Mouse (Mus musculus) CH12.LX (cell line): Measurements from ENCODE around the gene Cep78. TPM values are rescaled to one million over a fixed set of nuclear protein-coding genes. Genes with fewer than 3 reads are reported as not detected.

Experiments used
- DNase-seq: peaks from one replicate; pipeline ENCODE4 v3.0.0-alpha.2; 2013; ENCODE audit errors: extremely low read depth
- H3K27ac ChIP-seq: 2 replicates; pipeline ENCODE4 v1.5.1; 2012; ENCODE audit warnings: low read depth, mild to moderate bottlenecking, control low read depth, moderate library complexity; ENCODE audit not compliant: insufficient read depth
- H3K27me3 ChIP-seq: replicated peaks from 2 replicates; pipeline ENCODE3; 2012; ENCODE audit warnings: inconsistent platforms
- H3K36me3 ChIP-seq, 2 experiments: replicated peaks in 1 of 2; 2 replicates each; pipeline versions ENCODE3 to v1.6.1; 2012; ENCODE audit warnings: inconsistent platforms in 1 of 2, low read length in 1 of 2, mild to moderate bottlenecking in 1 of 2, mixed read lengths in 1 of 2, moderate library complexity in 1 of 2; ENCODE audit not compliant: control insufficient read depth in 1 of 2, insufficient read depth in 1 of 2
- H3K4me1 ChIP-seq, 2 experiments: 2 replicates each; pipeline ENCODE4 v1.6.1; 2012; ENCODE audit warnings: inconsistent platforms in 1 of 2, moderate library complexity in 1 of 2; ENCODE audit not compliant: insufficient read depth in 2 of 2, control insufficient read depth in 1 of 2
- H3K4me2 ChIP-seq: 2 replicates; pipeline ENCODE4 v1.6.1; 2012; ENCODE audit warnings: low read depth, mild to moderate bottlenecking, control low read depth; ENCODE audit not compliant: poor library complexity, insufficient read depth, severe bottlenecking
- H3K4me3 ChIP-seq, 3 experiments: fragments of 150-350 bp in 1 of 3; sonication (generic) in 1 of 3; replicated peaks in 1 of 3; 2 replicates each; pipeline versions ENCODE3 to v1.5.1; 2011 to 2012; ENCODE audit warnings: low read depth in 2 of 3, low read length in 2 of 3, mild to moderate bottlenecking in 2 of 3, moderate library complexity in 2 of 3, control low read depth in 1 of 3, improper control_type of control experiment in 1 of 3, inconsistent platforms in 1 of 3, mixed read lengths in 1 of 3; ENCODE audit not compliant: poor library complexity in 1 of 3
- H3K79me2 ChIP-seq: replicated peaks from 2 replicates; pipeline ENCODE4 v1.6.1; 2012; ENCODE audit warnings: mild to moderate bottlenecking, moderate library complexity; ENCODE audit not compliant: control insufficient read depth, poor library complexity, insufficient read depth, severe bottlenecking; ENCODE audit errors: extremely low read depth
- H3K9ac ChIP-seq: 2 replicates; pipeline ENCODE4 v1.6.1; 2012; ENCODE audit warnings: low read depth, mild to moderate bottlenecking, control low read depth, moderate library complexity; ENCODE audit not compliant: insufficient read depth
- H3K9me3 ChIP-seq: replicated peaks from 2 replicates; pipeline ENCODE3; 2012; ENCODE audit warnings: low read length, inconsistent platforms, mixed read lengths
- CTCF ChIP-seq, 2 experiments: IDR thresholded peaks in 1 of 2; conservative IDR thresholded peaks in 1 of 2; 2 replicates each; pipeline ENCODE4 v1.5.1; 2011 to 2012; ENCODE audit warnings: low read depth in 2 of 2, low read length in 2 of 2, improper control_type of control experiment in 1 of 2, inconsistent platforms in 1 of 2, mild to moderate bottlenecking in 1 of 2, moderate library complexity in 1 of 2
- ELF1 ChIP-seq: IDR thresholded peaks from 2 replicates; pipeline ENCODE4 v1.6.1; 2014; ENCODE audit warnings: low read depth, mild to moderate bottlenecking, inconsistent platforms, low read length, improper control_type of control experiment
- GABPA ChIP-seq: IDR thresholded peaks from 2 replicates; pipeline ENCODE4 v1.6.1; 2012; ENCODE audit warnings: low read depth, low read length, improper control_type of control experiment, inconsistent platforms; ENCODE audit not compliant: insufficient replicate concordance
- MEF2A ChIP-seq: IDR thresholded peaks from 2 replicates; pipeline ENCODE4 v1.6.1; 2014; ENCODE audit warnings: low read depth, mild to moderate bottlenecking, inconsistent platforms, low read length, improper control_type of control experiment, borderline replicate concordance
- NRF1 ChIP-seq: IDR thresholded peaks from 2 replicates; pipeline ENCODE4 v1.6.1; 2014; ENCODE audit warnings: low read depth, mild to moderate bottlenecking, inconsistent platforms, low read length, improper control_type of control experiment, moderate library complexity
- POLR2AphosphoS2 ChIP-seq: IDR thresholded peaks from 2 replicates; pipeline ENCODE4 v1.6.1; 2011; ENCODE audit warnings: low read depth, low read length, improper control_type of control experiment
- RAD21 ChIP-seq: IDR thresholded peaks from 2 replicates; pipeline ENCODE4 v1.6.1; 2011; ENCODE audit warnings: low read depth, mild to moderate bottlenecking, low read length, improper control_type of control experiment, moderate library complexity
- SIN3A ChIP-seq: IDR thresholded peaks from 2 replicates; pipeline ENCODE4 v1.6.1; 2012; ENCODE audit warnings: low read length, improper control_type of control experiment, inconsistent platforms
- SMC3 ChIP-seq: IDR thresholded peaks from 2 replicates; pipeline ENCODE4 v1.6.1; 2011; ENCODE audit warnings: low read depth, low read length, improper control_type of control experiment
- TCF12 ChIP-seq: IDR thresholded peaks from 2 replicates; pipeline ENCODE4 v1.6.1; 2014; ENCODE audit warnings: low read depth, mild to moderate bottlenecking, inconsistent platforms, low read length, improper control_type of control experiment
- USF2 ChIP-seq: conservative IDR thresholded peaks from 2 replicates; pipeline ENCODE4 v1.6.1; 2011; ENCODE audit warnings: low read depth, low read length, improper control_type of control experiment
- ZC3H11A ChIP-seq: IDR thresholded peaks from 2 replicates; pipeline ENCODE4 v1.6.1; 2012; ENCODE audit warnings: low read depth, mild to moderate bottlenecking, inconsistent platforms, low read length, improper control_type of control experiment
- ZKSCAN1 ChIP-seq: IDR thresholded peaks from 2 replicates; pipeline ENCODE4 v1.6.1; 2012; ENCODE audit warnings: low read depth, inconsistent platforms, low read length, improper control_type of control experiment, borderline replicate concordance
- ZMIZ1 ChIP-seq: IDR thresholded peaks from 2 replicates; pipeline ENCODE4 v1.6.1; 2012; ENCODE audit warnings: low read depth, mild to moderate bottlenecking, inconsistent platforms, low read length, improper control_type of control experiment
- dilution Hi-C: fragments of 300-500 bp; cut with MboI; formaldehyde crosslinking; loops from 2 replicates; pipeline ENCODE4 v1.14.3; 2020; ENCODE audit warnings: low sequenced_read_pairs; ENCODE audit not compliant: extremely low pct_unique_long_range_greater_than_20kb, extremely low pct_ligation_motif_present
- in situ Hi-C: fragments of 300-500 bp; cut with MboI; formaldehyde crosslinking; loops from 3 replicates; pipeline ENCODE4 v1.14.3; 2019; ENCODE audit warnings: low sequenced_read_pairs, low pct_ligation_motif_present, low pct_unique_long_range_greater_than_20kb, mixed read lengths
- polyA plus RNA-seq: library from polyadenylated mRNA; unstranded; fragments of >175 nt; gene quantifications from 2 replicates; pipeline ENCODE4 v1.2.1, GENCODE M21; 2012; ENCODE audit warnings: low read depth; ENCODE audit not compliant: insufficient read length
- total RNA-seq, 2 experiments: library from RNA; depleted of rRNA; stranded (reverse); fragments of 300-350 nt in 1 of 2; fragments of >200 nt in 1 of 2; gene quantifications; 2 replicates each; pipeline ENCODE4 v1.2.3; 2012 to 2014

Gene Cep78
- total and polyA plus RNA-seq, 3 experiments = 9.9 to 18.3 (median 11.7) TPM

DNA sequence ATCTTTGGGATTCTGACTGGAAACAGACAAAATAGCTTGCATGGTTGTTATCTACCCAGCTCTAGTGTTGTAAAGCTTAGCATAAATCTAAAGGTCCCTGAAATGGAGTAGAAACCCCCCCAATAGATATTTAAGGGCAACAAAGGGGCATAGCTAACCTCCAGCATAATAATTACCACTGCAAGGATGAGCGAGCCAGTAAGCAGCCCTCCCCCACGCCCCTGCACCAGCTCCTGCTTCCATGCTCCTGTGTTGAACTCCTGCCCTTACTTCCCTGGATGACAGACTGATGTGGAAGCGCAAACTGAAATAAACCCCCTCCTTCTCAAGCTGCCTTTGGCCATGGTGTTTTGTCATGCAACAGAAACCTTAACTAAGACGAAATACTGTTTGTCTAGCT, 11.4 kb downstream of the Cep78 start:
- no peak for DNase-seq
- H3K36me3 ChIP-seq = peaks cover 10 to 84% of the 10 kb centered on the region in 2 experiments
- in situ Hi-C loops = no loop called here

DNA sequence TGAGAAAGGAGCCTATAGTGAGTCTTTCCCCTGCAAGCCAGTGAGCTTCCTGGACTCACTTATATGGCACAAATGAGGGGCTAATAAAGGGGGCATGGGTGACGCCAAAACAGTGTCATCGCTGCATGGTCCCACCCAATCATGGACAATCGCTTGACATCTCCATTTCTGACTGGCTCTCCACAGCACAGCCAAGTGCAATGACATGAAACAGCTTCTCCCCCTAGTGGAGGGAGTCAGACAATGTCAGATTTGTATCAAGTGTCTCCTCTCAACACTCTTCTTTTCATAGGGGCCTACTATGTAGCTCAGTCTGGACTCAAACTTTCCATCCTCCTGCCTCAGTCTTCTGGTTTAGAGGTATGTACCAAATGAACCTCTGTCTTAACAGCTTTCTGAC, 19.7 kb downstream of the Cep78 start:
- peak; percentile 65 for TF ChIP-seq SMC3
- TF ChIP-seq RAD21 = peak; percentile 82
- no peak for TF ChIP-seq USF2
- TF ChIP-seq CTCF (conservative IDR thresholded peaks at IDR 0.05 in 1 of 2, IDR thresholded peaks at IDR 0.05 in 1 of 2; ENCODE audit: low read depth in 2 of 2, low read length in 2 of 2) = peak; percentile 84 to 85
- TF ChIP-seq, all 38 proteins: peak for 3
- peak; percentile 80 for DNase-seq

More for the DNA sequence above, 11.4 kb downstream of the Cep78 start:
- Histone ChIP-seq H3K4me3 (no peak overlapping the region), H3K27ac (no peak overlapping the region), H3K9me3 (no peaks in the 10 kb centered on the region)
- dilution Hi-C loops = no loop called here
- TF ChIP-seq ZKSCAN1 = no peak
- TF ChIP-seq TCF12 = no peak
- TF ChIP-seq POLR2AphosphoS2 = no peak
- no peak for TF ChIP-seq ELF1
- TF ChIP-seq SIN3A = no peak
- TF ChIP-seq NRF1 = no peak
- no peak for TF ChIP-seq CTCF (conservative IDR thresholded peaks at IDR 0.05 in 1 of 2, IDR thresholded peaks at IDR 0.05 in 1 of 2; ENCODE audit: low read depth in 2 of 2, low read length in 2 of 2)
- TF ChIP-seq ZC3H11A = no peak
- no peak for TF ChIP-seq MEF2A
- no peak for TF ChIP-seq SMC3
- no peak for TF ChIP-seq GABPA
- TF ChIP-seq ZMIZ1 = no peak
- TF ChIP-seq, all 38 proteins: peak for 0
- Histone ChIP-seq H3K9ac (no peak overlapping the region), H3K4me2 (no peak overlapping the region), H3K79me2 (no peaks in the 10 kb centered on the region), H3K27me3 (no peaks in the 10 kb centered on the region), H3K4me1 (no peaks in the 10 kb centered on the region)

More for the DNA sequence above, 19.7 kb downstream of the Cep78 start:
- Histone ChIP-seq H3K9ac (no peak overlapping the region), H3K27me3 (no peaks in the 10 kb centered on the region), H3K4me2 (0 out of 2 replicates have a peak overlapping the region, but pooled peaks have one; percentile 4), H3K4me1 (peaks cover 5 to 16% of the 10 kb centered on the region in 2 experiments), H3K9me3 (no peaks in the 10 kb centered on the region), H3K36me3 (peaks cover 7 to 60% of the 10 kb centered on the region in 2 experiments), H3K4me3 (no peak overlapping the region), H3K79me2 (no peaks in the 10 kb centered on the region), H3K27ac (no peak overlapping the region)
- in situ Hi-C loops = loop anchor here (10.0 kb wide), 1 partner anchor 60 kb away; no protein-coding TSS in a partner anchor
- dilution Hi-C loops = no loop called here
